Mouse (Mus musculus) mouse trophoblast stem cell (cell line): ENCODE results near the gene Sh2b2.

Source experiments
- in situ Hi-C, 2 experiments: fragments of 300-500 bp; cut with MseI, MboI; formaldehyde crosslinking; loops; 2 replicates in 1 of 2; 3 replicates in 1 of 2; pipeline ENCODE4 v1.15.1; 2025

Gene Sh2b2

GRCm38 (mm10) chr5:136246452-136246838 is at the start of gene Sh2b2:
TSS of gene Sh2b2 (minus strand) at chr5:136246556.
- in situ Hi-C loops = no loop called here

- in situ Hi-C loops = no loop called here
Observed at GRCm38 (mm10) chr5:136292971-136293418, 46.6 kb upstream of the Sh2b2 start.

GRCm38 (mm10) chr5:136292361-136292760 is 46.0 kb upstream of the Sh2b2 start:
- in situ Hi-C loops = no loop called here

DNA sequence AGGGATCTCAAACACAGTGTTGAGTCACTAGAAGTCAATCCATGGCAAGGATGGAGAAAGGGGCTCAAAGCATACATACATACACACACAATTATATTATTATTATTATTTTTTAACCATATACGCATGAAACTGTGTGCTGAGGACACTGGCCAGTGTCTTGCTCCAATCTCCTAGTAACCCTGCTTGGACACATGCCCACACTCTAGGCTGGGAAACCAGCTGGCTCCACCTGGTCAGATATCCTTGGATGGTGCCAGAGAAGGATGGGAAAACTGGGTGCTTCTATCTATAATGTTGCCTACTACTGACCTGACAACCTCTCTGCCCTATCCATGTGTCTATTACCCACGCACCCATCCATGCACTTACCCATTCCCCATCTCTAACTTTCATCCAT is 45.2 kb upstream of the Sh2b2 start:
- in situ Hi-C loops = no loop called here

- in situ Hi-C loops = no loop called here
Observed at GRCm38 (mm10) chr5:136289776-136290175, 43.4 kb upstream of the Sh2b2 start.

- in situ Hi-C loops = no loop called here
Observed at GRCm38 (mm10) chr5:136288351-136289081, 42.2 kb upstream of the Sh2b2 start.

DNA sequence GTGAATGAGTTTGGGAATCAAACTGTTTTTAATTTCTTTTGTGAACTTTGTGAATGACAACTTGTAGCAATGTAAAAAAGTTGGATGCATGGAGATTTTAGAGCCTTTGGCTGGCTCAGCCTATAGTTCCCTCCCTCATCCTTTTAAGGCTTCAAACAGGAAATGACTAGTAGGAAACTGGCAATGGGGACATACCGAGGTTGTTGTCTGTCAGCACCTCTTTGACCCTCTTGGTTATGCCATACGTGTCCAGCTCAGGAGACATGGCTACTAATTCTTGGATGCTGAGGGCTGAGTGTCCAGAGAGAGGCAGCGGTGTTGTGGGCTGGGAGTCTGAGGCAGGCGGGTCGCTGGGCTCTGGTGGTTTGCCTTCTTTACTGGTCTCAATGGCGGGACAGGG is 40.2 kb upstream of the Sh2b2 start:
- in situ Hi-C loops = no loop called here

DNA sequence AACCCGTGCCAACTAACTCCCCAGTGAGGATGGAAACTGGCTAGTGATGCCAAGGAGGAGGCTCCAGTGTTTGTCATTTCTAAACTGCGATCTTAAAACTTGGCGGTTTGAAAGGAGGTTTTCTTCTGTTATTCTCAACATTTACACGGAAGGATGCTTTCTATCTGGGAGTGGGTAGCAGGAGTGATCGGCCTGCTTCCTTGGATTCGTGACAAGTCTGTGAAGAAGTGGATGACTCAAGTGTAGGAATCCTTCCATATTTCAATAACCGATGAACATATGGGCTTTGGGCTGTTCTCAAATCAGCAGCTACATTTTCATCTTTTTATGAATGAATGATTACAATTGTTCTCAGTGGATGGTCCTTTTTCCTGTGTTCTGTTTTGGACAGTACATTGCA is 38.8 kb upstream of the Sh2b2 start:
- in situ Hi-C loops = no loop called here

DNA sequence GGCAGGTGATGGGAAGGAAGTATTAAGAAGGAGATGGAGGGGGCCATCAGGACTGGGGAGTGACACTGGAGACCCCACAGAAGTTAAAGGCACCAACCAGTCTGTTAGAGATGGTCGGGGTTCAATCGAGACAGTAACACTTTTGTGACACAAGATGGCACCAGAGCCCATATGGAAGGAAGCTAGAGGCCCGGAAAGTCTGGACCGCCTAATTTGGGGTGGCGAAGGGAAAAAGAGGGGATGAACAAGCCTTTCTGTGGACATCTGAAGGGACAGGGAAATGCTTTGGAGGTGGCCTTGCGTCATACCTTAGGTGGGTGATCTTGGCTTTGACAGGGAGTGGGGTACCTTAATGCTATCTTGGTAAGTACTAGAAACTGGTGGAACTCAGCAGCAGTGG is 35.0 kb upstream of the Sh2b2 start:
- in situ Hi-C loops = no loop called here

GRCm38 (mm10) chr5:136274739-136275138 is 28.4 kb upstream of the Sh2b2 start:
- in situ Hi-C loops = no loop called here

DNA sequence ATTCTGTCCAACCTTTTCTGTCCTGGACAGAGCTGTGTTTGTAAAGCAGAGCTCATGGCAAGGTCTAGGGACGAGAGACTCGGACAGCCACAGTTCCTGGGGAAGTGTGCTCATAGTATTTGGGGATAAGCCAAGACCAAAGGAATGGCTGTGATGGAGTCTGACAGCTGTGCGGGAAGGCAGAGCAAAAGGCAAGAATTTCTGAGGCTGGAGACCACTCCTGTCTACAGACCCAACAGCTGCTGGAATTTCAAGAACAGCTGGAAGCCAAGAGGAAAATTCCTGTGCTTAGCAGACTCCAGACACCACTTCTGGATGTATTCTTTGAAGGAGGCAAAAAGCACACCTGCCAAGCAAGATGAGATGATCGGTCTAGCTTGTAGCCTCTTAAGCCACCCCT is 23.6 kb upstream of the Sh2b2 start:
- in situ Hi-C loops = no loop called here

- in situ Hi-C loops = no loop called here
Observed at GRCm38 (mm10) chr5:136266077-136266476, 19.7 kb upstream of the Sh2b2 start.

DNA sequence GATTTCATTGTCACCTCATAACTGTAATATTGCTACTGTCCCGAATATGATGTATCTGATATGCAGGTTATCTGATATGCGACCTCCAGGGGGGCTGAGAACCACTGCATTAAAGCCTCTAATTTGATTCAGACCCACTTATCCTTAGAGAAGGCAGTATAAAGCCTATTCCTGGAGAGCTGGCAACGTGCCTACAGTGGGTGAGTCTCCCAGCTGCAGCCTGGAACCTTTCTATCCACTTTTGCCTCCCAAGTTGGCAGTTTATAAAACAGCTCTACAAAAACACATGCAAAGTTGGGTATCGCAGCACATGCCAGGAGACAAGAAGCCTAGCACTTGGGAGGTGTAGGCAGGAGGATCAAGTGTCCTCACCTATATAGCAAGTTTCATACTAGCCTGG is 17.0 kb upstream of the Sh2b2 start:
- in situ Hi-C loops = no loop called here

DNA sequence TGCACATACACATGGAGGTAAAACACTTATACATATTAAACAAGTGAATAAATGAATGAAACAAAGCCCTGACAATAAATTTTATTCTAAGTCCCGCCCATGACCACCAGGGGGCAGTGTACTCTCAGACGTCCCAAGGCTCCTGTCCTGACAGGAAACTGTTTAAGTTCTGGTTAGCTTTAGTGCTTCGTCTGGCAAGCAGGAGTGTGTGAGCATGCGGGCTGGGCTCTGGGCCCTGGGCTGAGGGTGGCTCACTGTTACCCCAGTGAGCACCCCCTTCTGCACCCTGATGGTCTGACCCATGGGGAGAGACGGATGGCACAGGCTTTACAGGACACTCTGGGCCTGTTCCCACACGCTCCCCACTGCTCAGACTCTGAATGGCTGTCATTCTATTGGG is 12.6 kb upstream of the Sh2b2 start:
- in situ Hi-C loops = loop anchor here in 1 of 2 experiments (10.0 kb wide), 1 partner anchor 64 kb away; the partner anchor contains the start of gene Prkrip1

GRCm38 (mm10) chr5:136252899-136253298 is 6.5 kb upstream of the Sh2b2 start:
- in situ Hi-C loops = loop anchor here (5.0 to 10.0 kb wide), 3 partner anchors 36 to 58 kb away; partner anchors contain the start of gene Prkrip1 (in 1 of the 2)

DNA sequence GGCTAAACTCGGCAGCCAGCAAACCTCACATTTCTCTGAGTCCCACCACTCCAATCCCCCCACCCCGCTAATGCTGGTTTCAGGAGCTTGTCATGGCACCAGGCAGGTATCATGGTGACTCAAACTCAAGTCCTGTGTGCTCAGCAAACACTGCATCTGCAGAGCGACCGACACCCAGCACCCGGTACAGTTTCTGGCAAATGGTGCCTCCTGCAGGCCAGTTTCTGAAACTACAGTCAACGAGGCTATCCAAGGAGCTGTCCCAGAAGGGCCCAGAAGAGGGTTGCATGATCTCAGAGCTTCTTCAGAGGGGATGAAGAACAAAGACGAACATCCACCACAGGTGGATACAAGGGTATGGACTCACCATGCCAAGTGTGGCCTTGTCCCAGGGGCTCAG is 4.6 kb upstream of the Sh2b2 start:
- in situ Hi-C loops = loop anchor here (5.0 to 10.0 kb wide), 3 partner anchors 34 to 56 kb away; partner anchors contain the start of gene Prkrip1 (in 1 of the 2)

DNA sequence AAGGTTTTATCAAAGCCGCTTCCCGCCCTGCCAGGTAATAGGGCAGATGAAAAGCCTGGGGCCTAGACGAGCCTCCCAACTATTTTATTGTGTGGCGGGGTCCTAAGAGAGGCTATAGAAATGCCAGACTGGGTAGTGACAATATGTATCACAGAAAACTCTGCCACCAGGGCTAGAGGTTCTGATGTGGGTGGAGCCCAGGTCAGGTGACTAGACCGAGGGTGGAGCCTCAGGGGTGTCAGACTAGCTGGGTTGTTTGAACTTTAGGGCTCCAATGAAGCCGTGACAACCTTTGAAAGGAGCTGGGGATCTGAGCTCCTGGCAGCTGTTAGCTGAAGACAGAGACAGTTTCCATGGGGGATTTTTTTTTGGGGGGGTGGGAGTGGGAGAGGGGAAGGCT is 2.1 kb upstream of the Sh2b2 start:
- in situ Hi-C loops = no loop called here

GRCm38 (mm10) chr5:136245541-136246451 is 560 bp downstream of the Sh2b2 start:
- in situ Hi-C loops = no loop called here

GRCm38 (mm10) chr5:136244762-136245540 is 1.4 kb downstream of the Sh2b2 start:
- in situ Hi-C loops = no loop called here

GRCm38 (mm10) chr5:136243851-136244761 is 2.2 kb downstream of the Sh2b2 start:
- in situ Hi-C loops = no loop called here

DNA sequence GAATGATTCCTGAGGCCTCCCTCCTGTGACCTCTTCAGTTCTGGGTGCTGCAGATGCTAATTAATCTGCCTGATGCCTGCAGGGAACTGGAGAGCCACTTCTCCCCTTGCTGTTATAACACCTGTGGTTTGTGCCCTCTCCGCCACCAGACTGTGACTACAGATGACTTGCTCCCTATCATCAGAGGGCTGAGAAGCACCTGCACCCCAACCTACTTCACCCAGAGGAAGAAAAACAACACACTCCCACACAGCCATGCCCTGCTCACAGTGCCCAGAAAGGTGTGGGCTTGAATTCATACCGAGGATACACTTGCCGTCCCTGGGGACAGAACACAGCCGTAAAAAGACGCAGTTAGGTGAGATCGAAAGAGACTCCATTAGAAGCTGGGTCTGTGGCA is 5.2 kb downstream of the Sh2b2 start:
- in situ Hi-C loops = no loop called here
